8 mouse cellular contexts compared by ENCODE assay signal in the genomic region with DNA sequence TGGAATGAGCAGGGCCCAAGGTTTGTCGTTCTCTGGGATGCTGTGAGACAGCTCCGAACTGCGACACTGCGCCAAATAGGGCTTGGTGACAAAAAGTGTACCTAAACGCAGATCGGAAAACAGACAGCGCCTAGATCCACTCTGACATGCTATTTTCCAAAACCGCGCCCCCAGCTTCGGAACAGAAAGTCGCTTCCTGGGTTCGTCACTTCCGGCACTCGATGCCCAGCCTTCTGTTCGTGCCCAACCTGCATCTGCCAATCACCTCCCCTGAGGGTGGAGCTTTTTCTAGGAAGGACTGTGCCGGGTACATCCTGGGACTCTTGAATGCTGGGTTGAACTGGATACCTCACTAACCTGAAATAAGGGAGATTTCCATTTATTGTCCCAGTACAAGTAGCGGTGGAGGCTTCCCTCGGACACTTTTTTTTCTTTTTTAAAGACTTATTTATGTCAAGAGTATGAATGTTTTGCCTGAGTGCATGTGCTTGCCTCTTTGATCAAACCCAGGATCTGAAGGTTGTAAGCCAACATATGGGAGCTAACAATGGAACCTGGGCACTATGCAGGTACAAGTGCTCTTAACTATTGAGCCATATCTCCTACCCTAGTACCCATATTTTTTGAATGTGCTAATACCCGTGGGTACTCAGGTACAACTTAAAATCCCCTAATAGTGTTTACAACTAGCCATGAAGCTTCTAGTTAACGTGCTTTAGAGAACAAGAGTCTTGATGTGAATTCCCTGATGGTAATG. TPM values are rescaled to one million over a fixed set of nuclear protein-coding genes. Genes with fewer than 3 reads are reported as not detected.
DNase-seq lines count a peak whose midpoint lies in the region; ATAC-seq and TF ChIP-seq lines count a peak whose summit lies in the region.

TSS of gene Arl5b (plus strand) at position 279 of the 757 bp plus-strand sequence.

- H3K4me1 ChIP-seq in embryonic fibroblast, embryonic 13.5 days (ENCODE audit: control insufficient read depth, insufficient read depth, low read length), result no peaks in the 10 kb centered on the region
- H3K4me1 ChIP-seq in kidney, embryonic 14.5 days (ENCODE audit: control insufficient read depth, insufficient read depth, low read length), result peaks cover 9% of the 10 kb centered on the region
- peaks cover 6% of the 10 kb centered on the region; the same call in 1 of the 2 replicates for H3K4me1 ChIP-seq in limb, embryonic 14.5 days (ENCODE audit: control insufficient read depth, insufficient read depth, low read length)
- peaks cover 22% of the 10 kb centered on the region for H3K4me1 ChIP-seq in midbrain, embryonic 16.5 days (ENCODE audit: control insufficient read depth, insufficient read depth, low read length)
- 0 out of 2 replicates have a peak, but pooled peaks cover 2% of the 10 kb centered on the region for H3K4me1 ChIP-seq in spleen, adult 2 months (ENCODE audit: control insufficient read depth, insufficient read depth, insufficient read length)

- peak within 1 kb of the TSS; percentile 78 for H3K4me3 ChIP-seq in embryonic fibroblast, embryonic 13.5 days (ENCODE audit: insufficient read depth, low read length)
- H3K4me3 ChIP-seq in kidney, embryonic 14.5 days (ENCODE audit: low read length), result peak within 1 kb of the TSS; percentile 69
- peak within 1 kb of the TSS; percentile 62 for H3K4me3 ChIP-seq in limb, embryonic 14.5 days (replicated peaks; ENCODE audit: low read length)
- peak within 1 kb of the TSS; percentile 69 for H3K4me3 ChIP-seq in midbrain, embryonic 16.5 days (ENCODE audit: low read depth, low read length)
- peak within 1 kb of the TSS; percentile 97 for H3K4me3 ChIP-seq in spleen, adult 2 months (ENCODE audit: extremely low read depth, insufficient read depth, insufficient read length)

- peak within 1 kb of the TSS; percentile 69 for H3K9ac ChIP-seq in kidney, embryonic 14.5 days (ENCODE audit: low read depth, low read length)
- peak within 1 kb of the TSS; percentile 64 for H3K9ac ChIP-seq in limb, embryonic 14.5 days (ENCODE audit: low read depth, low read length, severe bottlenecking)
- H3K9ac ChIP-seq in midbrain, embryonic 16.5 days (ENCODE audit: low read depth, low read length), result peak within 1 kb of the TSS; percentile 70

- TF ChIP-seq POLR2A in embryonic fibroblast, embryonic 13.5 days (IDR thresholded peaks at IDR 0.05; ENCODE audit: low read depth, low read length), result peak; percentile 71
- TF ChIP-seq POLR2A in limb, embryonic 14.5 days (IDR thresholded peaks at IDR 0.05; ENCODE audit: borderline replicate concordance, extremely low read depth, insufficient read depth, insufficient read length), result no peak
- TF ChIP-seq POLR2A in spleen, adult 2 months (IDR thresholded peaks at IDR 0.05; ENCODE audit: low read depth, low read length), result no peak

- H3K27ac ChIP-seq in embryonic fibroblast, embryonic 13.5 days (ENCODE audit: insufficient read depth, low read length), result no peak within 1 kb of the TSS
- H3K27ac ChIP-seq in kidney, embryonic 14.5 days (ENCODE audit: low read depth, low read length), result no peak within 1 kb of the TSS
- H3K27ac ChIP-seq in limb, embryonic 14.5 days (replicated peaks; ENCODE audit: low read depth, low read length), result peak within 1 kb of the TSS; percentile 48; the same call in 1 of the 2 replicates
- peak within 1 kb of the TSS; percentile 72 for H3K27ac ChIP-seq in midbrain, embryonic 16.5 days (ENCODE audit: low read length)
- H3K27ac ChIP-seq in spleen, adult 2 months (ENCODE audit: insufficient read depth, low read length), result peak within 1 kb of the TSS; percentile 80

- peak within 1 kb of the TSS; percentile 60 for H3K4me2 ChIP-seq in kidney, embryonic 14.5 days (replicated peaks; ENCODE audit: low read depth, low read length)
- peak within 1 kb of the TSS; percentile 59 for H3K4me2 ChIP-seq in limb, embryonic 14.5 days (replicated peaks; ENCODE audit: low read depth, low read length, severe bottlenecking)
- H3K4me2 ChIP-seq in midbrain, embryonic 16.5 days (ENCODE audit: low read length), result peak within 1 kb of the TSS; percentile 57

- WGBS in kidney, embryonic 14.5 days, result 8% methylated on average over 20 of the region's 20 CpGs
- WGBS in limb, embryonic 14.5 days, result 7% methylated on average over 20 of the region's 20 CpGs
- WGBS in midbrain, embryonic 16.5 days, result 8% methylated on average over 20 of the region's 20 CpGs
- 4% methylated on average over 20 of the region's 20 CpGs for WGBS in spleen, adult 2 months

- no peak for TF ChIP-seq CTCF in embryonic fibroblast, embryonic 13.5 days (IDR thresholded peaks at IDR 0.05; ENCODE audit: borderline replicate concordance, insufficient read depth, low read length)
- no peak for TF ChIP-seq CTCF in spleen, adult 2 months (IDR thresholded peaks at IDR 0.05; ENCODE audit: extremely low read depth, insufficient read depth, insufficient read length, insufficient replicate concordance)

- peak; percentile 89 to 90 for DNase-seq in B cell, adult 2 months
- peak; percentile 99 for DNase-seq in brain, adult 2 months (ENCODE audit: low read depth, low spot score)
- peak; percentile 94 to 95 for DNase-seq in heart, adult 9 months (ENCODE audit: low spot score in 2 of 2)
- peak; percentile 96 for DNase-seq in limb, embryonic 14.5 days (ENCODE audit: low spot score)
- peak; percentile 86 to 88 for DNase-seq in spleen, adult 2 months (ENCODE audit: low read depth in 1 of 2, low spot score in 2 of 2)

- no peaks in the 10 kb centered on the region for H3K9me3 ChIP-seq in kidney, embryonic 14.5 days (ENCODE audit: control insufficient read depth, low read length)
- no peaks in the 10 kb centered on the region for H3K9me3 ChIP-seq in limb, embryonic 14.5 days (ENCODE audit: control insufficient read depth, low read length)
- H3K9me3 ChIP-seq in midbrain, embryonic 16.5 days (replicated peaks; ENCODE audit: control insufficient read depth, low read length, poor library complexity, severe bottlenecking), result no peaks in the 10 kb centered on the region

- H3K36me3 ChIP-seq in kidney, embryonic 14.5 days (ENCODE audit: control insufficient read depth, insufficient read depth, low read length), result no peaks in the 10 kb centered on the region; the same call in 1 of the 2 replicates
- H3K36me3 ChIP-seq in limb, embryonic 14.5 days (ENCODE audit: control insufficient read depth, insufficient read depth, low read length), result peaks cover 3% of the 10 kb centered on the region; the same call in 1 of the 2 replicates
- no peaks in the 10 kb centered on the region for H3K36me3 ChIP-seq in midbrain, embryonic 16.5 days (ENCODE audit: control insufficient read depth, insufficient read depth, low read length)
- H3K36me3 ChIP-seq in spleen, adult 2 months (ENCODE audit: control insufficient read depth, insufficient read depth, low read length), result peaks cover 3% of the 10 kb centered on the region; the same call in 1 of the 2 replicates

- ATAC-seq in kidney, embryonic 14.5 days (ENCODE audit: low FRiP score, low TSS enrichment), result peak; percentile 99
- peak; percentile 94 for ATAC-seq in limb, embryonic 14.5 days (ENCODE audit: low FRiP score, low read depth)
- peak; percentile 99 for ATAC-seq in midbrain, embryonic 16.5 days

- H3K27me3 ChIP-seq in kidney, embryonic 14.5 days (ENCODE audit: control insufficient read depth, insufficient read depth, low read length), result no peaks in the 10 kb centered on the region
- H3K27me3 ChIP-seq in limb, embryonic 14.5 days (ENCODE audit: control insufficient read depth, insufficient read depth, low read length), result no peaks in the 10 kb centered on the region
- H3K27me3 ChIP-seq in midbrain, embryonic 16.5 days (ENCODE audit: control insufficient read depth, insufficient read depth, low read depth, low read length), result no peaks in the 10 kb centered on the region
- H3K27me3 ChIP-seq in spleen, adult 2 months (ENCODE audit: control insufficient read depth, insufficient read depth, low read length), result no peaks in the 10 kb centered on the region

RNA-seq across cellular contexts. Expression of gene Arl5b, which starts in this region (rescaled TPM):
- polyA plus RNA-seq in embryonic fibroblast, embryonic 13.5 days (2011; ENCODE audit: insufficient read length, low read depth, missing spikeins), result 19.2 and 32.7 TPM in 2 replicates
- polyA plus RNA-seq in kidney, embryonic 14.5 days (2014; fragmentation: Nextera tagmentation; extraction: Ambion mirVana), result 38.0 and 39.1 TPM in 2 replicates
- polyA plus RNA-seq in limb, embryonic 14.5 days (2012; rRNA removed), result 41.0 TPM in 2 replicates
- 38.5 and 41.0 TPM in 2 replicates for polyA plus RNA-seq in limb, embryonic 14.5 days (2014; fragmentation: Nextera tagmentation; extraction: Ambion mirVana)
- 29.2 and 37.4 TPM in 2 replicates for polyA plus RNA-seq in midbrain, embryonic 16.5 days (2015; fragmentation: Nextera tagmentation; extraction: Ambion mirVana)
- 1.9 and 2.1 TPM in 2 replicates for polyA plus RNA-seq in spleen, adult 2 months (2012; rRNA removed)

Comparison
In these comparisons a context has a peak if more than half of its experiments do, and no peak if none do; other contexts are left out.
1. H3K27ac ChIP-seq: peak in limb, embryonic 14.5 days (single experiment), midbrain, embryonic 16.5 days (single experiment) and spleen, adult 2 months (single experiment); none in embryonic fibroblast, embryonic 13.5 days (single experiment) and kidney, embryonic 14.5 days (single experiment).
2. Peak in every context shown above with its lines, with median percentiles within 50 percentile points of each other: DNase-seq, H3K4me3 ChIP-seq, ATAC-seq, H3K4me2 ChIP-seq and H3K9ac ChIP-seq.